Mouse (Mus musculus) hindbrain, embryonic 13.5 days (tissue): ENCODE data around the gene Rad50. TPM values are rescaled to one million over a fixed set of nuclear protein-coding genes. Genes with fewer than 3 reads are reported as not detected.

Experiments used
- ATAC-seq: fragments of 200-750 bp; cut with Nextera tagmentation; 2 replicates; pipeline ENCODE4 v1.8.0; 2017; ENCODE audit warnings: moderate TSS enrichment; ENCODE audit not compliant: low FRiP score
- H3K27ac ChIP-seq: fragments of 300-500 bp; sonication (generic); 2 replicates; pipeline ENCODE4 v1.5.1; 2015; ENCODE audit warnings: inconsistent platforms, mild to moderate bottlenecking, moderate library complexity
- H3K27me3 ChIP-seq: fragments of 300-500 bp; sonication (generic); 2 replicates; pipeline ENCODE4 v1.6.1; 2015; ENCODE audit warnings: mild to moderate bottlenecking, inconsistent platforms
- H3K36me3 ChIP-seq: fragments of 300-500 bp; sonication (generic); 2 replicates; pipeline ENCODE4 v1.6.1; 2015; ENCODE audit warnings: mild to moderate bottlenecking, inconsistent platforms
- H3K4me1 ChIP-seq: fragments of 300-500 bp; sonication (generic); replicated peaks from 2 replicates; pipeline ENCODE4 v1.6.1; 2015; ENCODE audit warnings: inconsistent platforms
- H3K4me2 ChIP-seq: fragments of 300-500 bp; sonication (generic); 2 replicates; pipeline ENCODE4 v1.6.1; 2015; ENCODE audit warnings: inconsistent platforms, mild to moderate bottlenecking, moderate library complexity
- H3K4me3 ChIP-seq: fragments of 300-500 bp; sonication (generic); 2 replicates; pipeline ENCODE4 v1.5.1; 2015; ENCODE audit warnings: mild to moderate bottlenecking, inconsistent platforms
- H3K9ac ChIP-seq: fragments of 300-500 bp; sonication (generic); 2 replicates; pipeline ENCODE4 v1.6.1; 2015; ENCODE audit warnings: mild to moderate bottlenecking, inconsistent platforms
- H3K9me3 ChIP-seq: fragments of 300-500 bp; sonication (generic); 2 replicates; pipeline ENCODE4 v1.6.1; 2016; ENCODE audit warnings: inconsistent platforms
- WGBS: fragments of 180-500 bp; shearing (Covaris S2); methylation state at CpG from one replicate; pipeline ENCODE4 v1.1.7; 2015; 5-methylcytosine and 5-hydroxymethylcytosine counted together
- polyA plus RNA-seq: library from polyadenylated mRNA; unstranded; fragments of >200 nt; fragmentation: Nextera tagmentation; extraction: Ambion mirVana; gene quantifications from 2 replicates; pipeline ENCODE4 v1.2.1, GENCODE M21; 2015

Gene Rad50
- polyA plus RNA-seq, 1 experiment from 2014 or later, result 12.7 TPM

- Histone ChIP-seq H3K4me1 (no peaks in the 10 kb centered on the region), H3K4me3 (no peak overlapping the region), H3K4me2 (no peak overlapping the region), H3K9ac (no peak overlapping the region), H3K36me3 (peaks cover 17% of the 10 kb centered on the region), H3K27ac (no peak overlapping the region), H3K27me3 (no peaks in the 10 kb centered on the region), H3K9me3 (no peaks in the 10 kb centered on the region)
- 96% methylated on average over 9 of the region's 9 CpGs for whole genome bisulfite sequencing
- ATAC-seq, result no peak
Observed at GRCm38 (mm10) chr11:53682994-53683530, 24.1 kb downstream of the Rad50 start.

DNA sequence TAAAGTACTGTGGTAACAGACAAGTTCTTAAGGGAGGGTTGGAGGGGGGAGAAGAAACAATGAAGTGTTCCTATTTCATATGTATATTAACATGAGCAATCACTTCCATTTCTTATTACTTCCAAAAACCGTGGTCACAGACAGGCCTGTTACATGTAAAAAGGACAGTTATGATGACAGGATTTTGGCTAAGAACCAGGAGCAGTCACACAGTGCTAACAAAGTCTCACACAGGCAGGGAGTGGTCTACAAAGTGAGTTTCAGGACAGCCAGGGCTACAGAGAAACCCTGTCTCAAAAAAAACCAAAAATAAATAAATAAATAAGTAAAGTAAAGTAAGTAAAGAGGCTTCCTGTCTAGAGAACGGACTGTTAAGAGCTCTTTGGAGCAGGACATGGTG is 24.9 kb downstream of the Rad50 start:
- no peak for ATAC-seq
- H3K36me3 ChIP-seq, result peaks cover 17% of the 10 kb centered on the region
- H3K27me3 ChIP-seq, result no peaks in the 10 kb centered on the region
- H3K9me3 ChIP-seq, result no peaks in the 10 kb centered on the region
- H3K4me3 ChIP-seq, result no peak overlapping the region
- no peak overlapping the region for H3K27ac ChIP-seq
- H3K4me1 ChIP-seq, result no peaks in the 10 kb centered on the region
- no peak overlapping the region for H3K9ac ChIP-seq
- 91% methylated on average over 2 of the region's 2 CpGs for WGBS
- H3K4me2 ChIP-seq, result no peak overlapping the region

DNA sequence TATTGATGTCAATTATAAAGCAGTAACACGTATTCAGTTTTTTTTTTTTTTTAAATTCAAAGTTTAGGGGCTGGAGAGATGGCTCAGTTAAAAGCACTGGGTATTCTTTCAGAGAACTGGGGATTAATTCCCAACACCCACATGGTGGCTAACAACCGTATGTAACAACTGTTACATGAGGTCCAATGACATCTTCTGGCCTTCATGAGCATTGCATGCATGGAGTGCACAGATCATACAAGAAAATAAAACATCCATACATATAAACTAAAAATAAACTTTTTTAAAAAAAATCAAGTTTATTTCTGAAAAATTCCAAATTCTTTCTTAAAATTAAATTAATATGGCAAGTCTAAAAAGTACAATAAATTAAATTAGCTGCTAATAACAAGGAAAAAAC is 25.4 kb downstream of the Rad50 start:
- H3K4me3 ChIP-seq, result no peak overlapping the region
- WGBS, result 95% methylated on average over 2 of the region's 2 CpGs

DNA sequence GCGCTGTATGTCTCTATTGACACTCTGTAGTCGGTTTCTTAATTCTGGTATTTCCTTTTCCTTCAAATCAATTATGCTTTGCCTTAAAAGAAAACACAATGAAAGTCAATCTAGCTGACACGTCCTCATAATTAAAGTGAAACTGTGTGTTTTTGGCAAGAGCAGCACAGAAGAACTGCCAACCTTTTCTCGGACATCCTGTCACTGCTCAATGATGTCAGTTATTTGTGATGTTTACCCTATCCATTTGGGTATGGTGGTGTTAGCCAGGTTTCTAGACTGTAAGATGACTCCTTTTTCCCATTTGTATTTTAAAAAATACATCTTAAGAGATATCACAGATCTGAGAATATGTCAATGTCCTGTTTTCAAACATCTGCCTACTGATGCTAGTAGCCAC is 27.0 kb downstream of the Rad50 start:
- no peaks in the 10 kb centered on the region for H3K4me1 ChIP-seq
- no peak overlapping the region for H3K9ac ChIP-seq
- no peak for ATAC-seq
- peaks cover 31% of the 10 kb centered on the region for H3K36me3 ChIP-seq
- 90% methylated on average over 4 of the region's 4 CpGs for WGBS
- no peak overlapping the region for H3K27ac ChIP-seq
- no peak overlapping the region for H3K4me2 ChIP-seq
- H3K4me3 ChIP-seq, result no peak overlapping the region
- H3K27me3 ChIP-seq, result no peaks in the 10 kb centered on the region
- H3K9me3 ChIP-seq, result no peaks in the 10 kb centered on the region

More for the DNA sequence above, 25.4 kb downstream of the Rad50 start:
- peaks cover 19% of the 10 kb centered on the region for H3K36me3 ChIP-seq
- no peak for ATAC-seq
- H3K9me3 ChIP-seq, result no peaks in the 10 kb centered on the region
- no peaks in the 10 kb centered on the region for H3K4me1 ChIP-seq
- no peak overlapping the region for H3K27ac ChIP-seq
- no peaks in the 10 kb centered on the region for H3K27me3 ChIP-seq
- no peak overlapping the region for H3K9ac ChIP-seq
- no peak overlapping the region for H3K4me2 ChIP-seq

- Histone ChIP-seq H3K27ac (no peak overlapping the region), H3K9me3 (no peaks in the 10 kb centered on the region), H3K36me3 (peaks cover 52% of the 10 kb centered on the region), H3K4me2 (no peak overlapping the region), H3K27me3 (no peaks in the 10 kb centered on the region), H3K4me1 (no peaks in the 10 kb centered on the region), H3K4me3 (no peak overlapping the region), H3K9ac (no peak overlapping the region)
- 96% methylated on average over 4 of the region's 4 CpGs for WGBS
- ATAC-seq, result no peak
Observed at GRCm38 (mm10) chr11:53671414-53671813, 35.7 kb downstream of the Rad50 start.

GRCm38 (mm10) chr11:53664091-53664490 is 43.0 kb downstream of the Rad50 start:
- Histone ChIP-seq H3K36me3 (peaks cover 23% of the 10 kb centered on the region), H3K9ac (no peak overlapping the region), H3K9me3 (no peaks in the 10 kb centered on the region), H3K27me3 (no peaks in the 10 kb centered on the region), H3K27ac (no peak overlapping the region), H3K4me3 (no peak overlapping the region), H3K4me1 (no peaks in the 10 kb centered on the region), H3K4me2 (no peak overlapping the region)
- no peak for ATAC-seq
- 86% methylated on average over 5 of the region's 5 CpGs for WGBS

- H3K9ac ChIP-seq, result no peak overlapping the region
- no peaks in the 10 kb centered on the region for H3K27me3 ChIP-seq
- 85% methylated on average over 14 of the region's 14 CpGs for WGBS
- no peak overlapping the region for H3K27ac ChIP-seq
- no peaks in the 10 kb centered on the region for H3K4me1 ChIP-seq
- H3K4me3 ChIP-seq, result no peak overlapping the region
- no peak overlapping the region for H3K4me2 ChIP-seq
- H3K9me3 ChIP-seq, result no peaks in the 10 kb centered on the region
- H3K36me3 ChIP-seq, result peaks cover 23% of the 10 kb centered on the region
- no peak for ATAC-seq
Observed at GRCm38 (mm10) chr11:53662794-53663674, 44.1 kb downstream of the Rad50 start.

DNA sequence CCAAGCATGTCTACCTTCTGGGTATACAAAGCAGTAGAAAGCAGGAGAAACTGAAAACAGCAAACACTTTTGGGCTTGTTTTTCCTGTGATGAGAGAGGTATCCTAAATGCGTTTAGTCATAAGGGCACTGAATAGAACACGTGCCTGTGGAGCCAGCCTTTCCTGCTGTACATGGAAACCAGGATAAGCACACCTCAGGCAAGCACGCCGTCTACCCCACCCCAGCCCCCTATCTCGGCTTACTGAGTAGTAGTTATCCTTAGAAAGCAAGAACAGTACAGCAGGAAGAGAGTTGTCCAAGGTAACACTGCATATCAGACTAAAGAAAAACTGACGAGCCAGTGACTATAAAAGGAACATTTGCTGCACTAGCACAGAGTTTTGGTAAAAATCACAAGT is 49.3 kb downstream of the Rad50 start:
- 90% methylated on average over 6 of the region's 6 CpGs for WGBS
- H3K4me3 ChIP-seq, result no peak overlapping the region
- ATAC-seq, result no peak

GRCm38 (mm10) chr11:53657381-53657780 is 49.7 kb downstream of the Rad50 start:
- Histone ChIP-seq H3K4me2 (no peak overlapping the region), H3K9me3 (no peaks in the 10 kb centered on the region), H3K27ac (no peak overlapping the region), H3K36me3 (peaks cover 15% of the 10 kb centered on the region), H3K9ac (no peak overlapping the region), H3K27me3 (no peaks in the 10 kb centered on the region), H3K4me3 (no peak overlapping the region), H3K4me1 (no peaks in the 10 kb centered on the region)
- WGBS, result 88% methylated on average over 8 of the region's 8 CpGs
- no peak for ATAC-seq

More for the DNA sequence above, 49.3 kb downstream of the Rad50 start:
- Histone ChIP-seq H3K4me2 (no peak overlapping the region), H3K27me3 (no peaks in the 10 kb centered on the region), H3K9ac (no peak overlapping the region), H3K36me3 (peaks cover 13% of the 10 kb centered on the region), H3K9me3 (no peaks in the 10 kb centered on the region), H3K4me1 (no peaks in the 10 kb centered on the region), H3K27ac (no peak overlapping the region)

- 93% methylated on average over 9 of the region's 9 CpGs for whole genome bisulfite sequencing
- Histone ChIP-seq H3K4me2 (no peak overlapping the region), H3K4me1 (no peaks in the 10 kb centered on the region), H3K4me3 (no peak overlapping the region), H3K27ac (no peak overlapping the region), H3K27me3 (no peaks in the 10 kb centered on the region), H3K36me3 (peaks cover 20% of the 10 kb centered on the region), H3K9ac (no peak overlapping the region), H3K9me3 (no peaks in the 10 kb centered on the region)
- no peak for ATAC-seq
Observed at GRCm38 (mm10) chr11:53656558-53657202, 50.4 kb downstream of the Rad50 start.

- Histone ChIP-seq H3K9me3 (no peaks in the 10 kb centered on the region), H3K4me2 (no peak overlapping the region), H3K4me3 (no peak overlapping the region), H3K4me1 (no peaks in the 10 kb centered on the region), H3K27me3 (no peaks in the 10 kb centered on the region), H3K36me3 (peaks cover 36% of the 10 kb centered on the region), H3K9ac (no peak overlapping the region), H3K27ac (no peak overlapping the region)
- no peak for ATAC-seq
- whole genome bisulfite sequencing, result 93% methylated on average over 5 of the region's 5 CpGs
Observed at GRCm38 (mm10) chr11:53655043-53655442, 52.1 kb downstream of the Rad50 start.

GRCm38 (mm10) chr11:53652427-53652826 is 54.7 kb downstream of the Rad50 start:
- Histone ChIP-seq H3K4me1 (no peaks in the 10 kb centered on the region), H3K9ac (no peak overlapping the region), H3K4me3 (no peak overlapping the region), H3K27me3 (no peaks in the 10 kb centered on the region), H3K27ac (no peak overlapping the region), H3K4me2 (no peak overlapping the region), H3K36me3 (peaks cover 42% of the 10 kb centered on the region), H3K9me3 (no peaks in the 10 kb centered on the region)
- WGBS, result 94% methylated on average over 2 of the region's 2 CpGs
- ATAC-seq, result no peak
